Mouse (Mus musculus): Measurements from ENCODE around the gene Pth2.

GRCm38 (mm10) chr7:45226421-45226820, 45.6 kb downstream of the Pth2 start:
- TF ChIP-seq CTCF (IDR thresholded peaks at IDR 0.05; ENCODE audit: low read depth, low read length), result no peak
- TF ChIP-seq POLR2AphosphoS5 (IDR thresholded peaks at IDR 0.05; ENCODE audit: insufficient replicate concordance, low read depth, low read length), result no peak
- no peak for TF ChIP-seq TAL1 (conservative IDR thresholded peaks at IDR 0.05; ENCODE audit: low read depth, low read length)
- no peak for TF ChIP-seq GATA2 (IDR thresholded peaks at IDR 0.05; ENCODE audit: borderline replicate concordance, low read depth, low read length)

Data from G1E (cell line).